Mouse (Mus musculus): ENCODE measurements around the gene Gm7978.
"Not testable (repeated sequence)": the region's sequence is repeated elsewhere in the genome, so short reads cannot be mapped to it uniquely, and the experiment has no call there.

DNA sequence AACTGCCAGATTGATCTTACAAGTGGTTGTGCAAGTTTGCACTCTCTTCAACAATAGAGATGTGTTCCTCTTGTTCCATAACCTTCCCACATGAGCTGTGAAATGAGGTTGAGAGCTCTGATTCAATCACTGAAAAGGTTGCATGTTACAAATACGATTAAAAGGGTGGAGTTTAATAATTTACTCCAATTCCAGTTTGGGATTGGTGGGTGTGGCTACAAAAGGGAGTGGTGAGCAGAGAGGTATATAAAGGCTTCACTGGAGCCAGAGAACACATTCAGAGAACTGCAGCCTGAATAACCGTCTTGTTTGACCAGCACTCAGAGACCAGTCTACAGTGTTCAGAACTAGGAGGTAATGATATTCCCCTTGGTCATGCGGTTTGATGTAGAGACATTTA lies 5.7 kb upstream of the Gm7978 start, which contains the start of gene Gm7982:
- not testable (repeated sequence) for TF ChIP-seq POLR2A (IDR thresholded peaks at IDR 0.05; ENCODE audit: insufficient read depth, low read depth, low read length); CTCF (IDR thresholded peaks at IDR 0.05); EP300 (IDR thresholded peaks at IDR 0.05; ENCODE audit: insufficient read depth, low read depth, low read length)

Data from heart, adult 2 months (tissue).